Mouse (Mus musculus) limb, embryonic 14.5 days (tissue): ENCODE measurements around the gene Plk4. TPM values are rescaled to one million over a fixed set of nuclear protein-coding genes. Genes with fewer than 3 reads are reported as not detected.
"Not testable (repeated sequence)": the region's sequence is repeated elsewhere in the genome, so short reads cannot be mapped to it uniquely, and the experiment has no call there.

ENCODE experiments used
- ATAC-seq: fragments of 200-750 bp; cut with Nextera tagmentation; 2 replicates; pipeline ENCODE4 v1.8.0; 2017; ENCODE audit warnings: low read depth, moderate number of reproducible peaks, moderate TSS enrichment; ENCODE audit not compliant: low FRiP score
- DNase-seq: peaks from one replicate; pipeline ENCODE4 v3.0.0-alpha.2; 2015; ENCODE audit warnings: low spot score
- H3K27ac ChIP-seq: fragments of 300-500 bp; sonication (generic); replicated peaks from 2 replicates; pipeline ENCODE4 v1.5.1; 2014; ENCODE audit warnings: low read depth, mild to moderate bottlenecking, low read length, moderate library complexity, mixed read lengths
- H3K27me3 ChIP-seq: fragments of 300-500 bp; sonication (generic); 2 replicates; pipeline ENCODE4 v1.6.1; 2014; ENCODE audit warnings: low read length, mixed read lengths; ENCODE audit not compliant: control insufficient read depth, insufficient read depth
- H3K36me3 ChIP-seq: fragments of 300-500 bp; sonication (generic); 2 replicates; pipeline ENCODE4 v1.6.1; 2014; ENCODE audit warnings: mild to moderate bottlenecking, low read length, moderate library complexity, mixed read lengths; ENCODE audit not compliant: control insufficient read depth, insufficient read depth
- H3K4me1 ChIP-seq: fragments of 300-500 bp; sonication (generic); 2 replicates; pipeline ENCODE4 v1.6.1; 2014; ENCODE audit warnings: antibody characterized with exemption, low read length, mixed read lengths; ENCODE audit not compliant: control insufficient read depth, insufficient read depth
- H3K4me2 ChIP-seq: fragments of 300-500 bp; sonication (generic); replicated peaks from 2 replicates; pipeline ENCODE4 v1.6.1; 2014; ENCODE audit warnings: low read depth, mild to moderate bottlenecking, low read length, moderate library complexity; ENCODE audit not compliant: severe bottlenecking
- H3K4me3 ChIP-seq: fragments of 300-500 bp; sonication (generic); replicated peaks from 2 replicates; pipeline ENCODE4 v1.5.1; 2014; ENCODE audit warnings: low read length
- H3K9ac ChIP-seq: fragments of 300-500 bp; sonication (generic); 2 replicates; pipeline ENCODE4 v1.6.1; 2014; ENCODE audit warnings: mild to moderate bottlenecking, low read depth, low read length, moderate library complexity; ENCODE audit not compliant: severe bottlenecking
- H3K9me3 ChIP-seq: fragments of 300-500 bp; sonication (generic); 2 replicates; pipeline ENCODE4 v1.6.1; 2016; ENCODE audit warnings: low read length; ENCODE audit not compliant: control insufficient read depth
- POLR2A ChIP-seq: fragments of 200-500 bp; IDR thresholded peaks from 2 replicates; pipeline ENCODE4 v1.8.0; 2012; ENCODE audit warnings: inconsistent platforms, mild to moderate bottlenecking, moderate library complexity, borderline replicate concordance; ENCODE audit not compliant: insufficient read depth, insufficient read length; ENCODE audit errors: extremely low read depth
- WGBS: fragments of 180-500 bp; shearing (Covaris S2); extraction: QIAGEN DNeasy Blood & Tissue Kit; methylation state at CpG from one replicate; pipeline ENCODE4 v1.1.7; 2014; 5-methylcytosine and 5-hydroxymethylcytosine counted together
- polyA plus RNA-seq, 2 experiments: library from polyadenylated mRNA; depleted of rRNA in 1 of 2; stranded (reverse) in 1 of 2; unstranded in 1 of 2; fragments of >200 nt; fragmentation: Nextera tagmentation in 1 of 2; extraction: Ambion mirVana in 1 of 2; gene quantifications; 2 replicates each; pipeline versions ENCODE4 v1.2.1 to v1.2.3; 2012 to 2014

Gene Plk4
- polyA plus RNA-seq, 2 experiments: 33.7 to 42.9 TPM

GRCm38 (mm10) chr3:40846473-40846956 is 46.7 kb downstream of the Plk4 start, which contains the start of gene Mfsd8:
TSS of gene Mfsd8 (minus strand) at chr3:40846886.
- not testable (repeated sequence) for H3K4me1 ChIP-seq, H3K36me3 ChIP-seq, H3K27me3 ChIP-seq, H3K9me3 ChIP-seq
- 4% methylated on average over 36 of the region's 39 CpGs for WGBS
- ATAC-seq: peak; percentile 98
- Histone ChIP-seq H3K4me3 (peak within 1 kb of the TSS; percentile 42), H3K27ac (peak within 1 kb of the TSS; percentile 78), H3K9ac (peak within 1 kb of the TSS; percentile 47), H3K4me2 (peak within 1 kb of the TSS; percentile 56)
- DNase-seq: peak; percentile 94
- peak; percentile 31; the same call in 1 of the 2 replicates for TF ChIP-seq POLR2A

GRCm38 (mm10) chr3:40846957-40847017 is 47.0 kb downstream of the Plk4 start, which contains the start of gene Abhd18:
TSS of gene Abhd18 (plus strand) at chr3:40846970.
- no CpG with 5 or more reads among the region's 4 CpGs for WGBS
- H3K27me3 ChIP-seq, H3K4me1 ChIP-seq, H3K36me3 ChIP-seq, DNase-seq, H3K9me3 ChIP-seq, ATAC-seq: not testable (repeated sequence)
- H3K27ac ChIP-seq: peak within 1 kb of the TSS; percentile 78
- H3K9ac ChIP-seq: peak within 1 kb of the TSS; percentile 47
- H3K4me2 ChIP-seq: peak within 1 kb of the TSS; percentile 56
- peak within 1 kb of the TSS; percentile 42 for H3K4me3 ChIP-seq

- peak overlapping the region; percentile 56 for H3K4me2 ChIP-seq
- H3K9me3 ChIP-seq, H3K4me1 ChIP-seq, DNase-seq, H3K36me3 ChIP-seq, H3K27ac ChIP-seq, ATAC-seq, H3K27me3 ChIP-seq: not testable (repeated sequence)
- H3K9ac ChIP-seq: peak overlapping the region; percentile 47; the same call in 1 of the 2 replicates
- peak overlapping the region; percentile 42 for H3K4me3 ChIP-seq
- WGBS: 0% methylated on average over 6 of the region's 21 CpGs
Measured at GRCm38 (mm10) chr3:40847018-40847417, 47.2 kb downstream of the Plk4 start.

- H3K4me1 ChIP-seq, H3K4me3 ChIP-seq, H3K27ac ChIP-seq, H3K9me3 ChIP-seq, DNase-seq, H3K36me3 ChIP-seq, H3K27me3 ChIP-seq, H3K9ac ChIP-seq, H3K4me2 ChIP-seq, ATAC-seq: not testable (repeated sequence)
- whole genome bisulfite sequencing: 95% methylated on average over 2 of the region's 2 CpGs
Measured at GRCm38 (mm10) chr3:40847936-40848335, 48.1 kb downstream of the Plk4 start.

- not testable (repeated sequence) for H3K4me3 ChIP-seq, H3K9ac ChIP-seq, ATAC-seq, H3K9me3 ChIP-seq, H3K27ac ChIP-seq, DNase-seq, H3K27me3 ChIP-seq, H3K36me3 ChIP-seq, H3K4me2 ChIP-seq, H3K4me1 ChIP-seq
- WGBS: 95% methylated on average over 3 of the region's 3 CpGs
Measured at GRCm38 (mm10) chr3:40853123-40853738, 53.4 kb downstream of the Plk4 start.

Other genes starting within 250 kb of the Plk4 start
- gene Slc25a31, start 91.2 kb upstream of the Plk4 start, polyA plus RNA-seq (2012; rRNA removed): 0.03 and 0.28 TPM in 2 replicates
- 0.12 and 0.41 TPM in 2 replicates for gene Slc25a31, start 91.2 kb upstream of the Plk4 start, polyA plus RNA-seq (2014; fragmentation: Nextera tagmentation; extraction: Ambion mirVana)
- gene Hspa4l, start 55.5 kb upstream of the Plk4 start, polyA plus RNA-seq (2012; rRNA removed): 1.3 and 1.9 TPM in 2 replicates
- gene Hspa4l, start 55.5 kb upstream of the Plk4 start, polyA plus RNA-seq (2014; fragmentation: Nextera tagmentation; extraction: Ambion mirVana): 4.8 and 6.7 TPM in 2 replicates
- gene Mfsd8, start 46.9 kb downstream of the Plk4 start, polyA plus RNA-seq (2012; rRNA removed): 6.5 and 7.1 TPM in 2 replicates
- 8.5 and 9.2 TPM in 2 replicates for gene Mfsd8, start 46.9 kb downstream of the Plk4 start, polyA plus RNA-seq (2014; fragmentation: Nextera tagmentation; extraction: Ambion mirVana)
- 5.8 and 6.7 TPM in 2 replicates for gene Abhd18, start 47.0 kb downstream of the Plk4 start, polyA plus RNA-seq (2012; rRNA removed)
- 5.0 and 5.6 TPM in 2 replicates for gene Abhd18, start 47.0 kb downstream of the Plk4 start, polyA plus RNA-seq (2014; fragmentation: Nextera tagmentation; extraction: Ambion mirVana)
- gene 1700034I23Rik, start 102.5 kb downstream of the Plk4 start, polyA plus RNA-seq (2012; rRNA removed): not detected in 2 replicates
- gene 1700034I23Rik, start 102.5 kb downstream of the Plk4 start, polyA plus RNA-seq (2014; fragmentation: Nextera tagmentation; extraction: Ambion mirVana): 0.12 and 0.32 TPM in 2 replicates
- gene Larp1b, start 149.8 kb downstream of the Plk4 start, polyA plus RNA-seq (2012; rRNA removed): 2.1 and 3.5 TPM in 2 replicates
- gene Larp1b, start 149.8 kb downstream of the Plk4 start, polyA plus RNA-seq (2014; fragmentation: Nextera tagmentation; extraction: Ambion mirVana): 2.0 and 4.0 TPM in 2 replicates